Mouse (Mus musculus) ES-Bruce4 (cell line): ENCODE measurements at regions not wholly inside any gene's neighbourhood (a gene's known extent, or its start where the extent isn't known, plus 50 kb on each side); places are given as distances from the start of the nearest gene placed in this dataset.

Source experiments
- H3K27ac ChIP-seq: 2 replicates; pipeline ENCODE4 v1.5.1; 2012; ENCODE audit warnings: low read length, inconsistent platforms; ENCODE audit not compliant: insufficient read depth
- H3K27me3 ChIP-seq: 2 replicates; pipeline ENCODE4 v1.6.1; 2012; ENCODE audit warnings: mild to moderate bottlenecking, low read length, inconsistent platforms; ENCODE audit not compliant: control insufficient read depth, poor library complexity, insufficient read depth, severe bottlenecking
- H3K36me3 ChIP-seq: 2 replicates; pipeline ENCODE4 v1.6.1; 2012; ENCODE audit warnings: inconsistent platforms, mild to moderate bottlenecking, low read length, moderate library complexity; ENCODE audit not compliant: control insufficient read depth, poor library complexity, insufficient read depth, severe bottlenecking
- H3K4me1 ChIP-seq: one replicate; pipeline ENCODE4 v1.8.1; 2011; ENCODE audit warnings: low read length; ENCODE audit not compliant: control insufficient read depth, insufficient read depth
- H3K4me3 ChIP-seq: 2 replicates; pipeline ENCODE4 v1.5.1; 2011; ENCODE audit warnings: low read depth, mild to moderate bottlenecking, low read length
- H3K9ac ChIP-seq: 2 replicates; pipeline ENCODE4 v1.6.1; 2012; ENCODE audit warnings: low read depth, mild to moderate bottlenecking, inconsistent platforms; ENCODE audit not compliant: poor library complexity, severe bottlenecking
- H3K9me3 ChIP-seq: replicated peaks from 2 replicates; pipeline ENCODE4 v1.6.1; 2012; ENCODE audit warnings: mild to moderate bottlenecking, low read length, inconsistent platforms; ENCODE audit not compliant: control insufficient read depth, poor library complexity, insufficient read depth, severe bottlenecking
- CTCF ChIP-seq: IDR thresholded peaks from one replicate; pipeline ENCODE4 v1.8.1; 2011; ENCODE audit warnings: low read depth, low read length
- EP300 ChIP-seq: IDR thresholded peaks from 2 replicates; pipeline ENCODE4 v1.6.1; 2011; ENCODE audit warnings: low read depth, low read length; ENCODE audit not compliant: insufficient read depth
- POLR2A ChIP-seq: IDR thresholded peaks from one replicate; pipeline ENCODE4 v1.8.1; 2011; ENCODE audit warnings: low read length; ENCODE audit not compliant: insufficient read depth

DNA sequence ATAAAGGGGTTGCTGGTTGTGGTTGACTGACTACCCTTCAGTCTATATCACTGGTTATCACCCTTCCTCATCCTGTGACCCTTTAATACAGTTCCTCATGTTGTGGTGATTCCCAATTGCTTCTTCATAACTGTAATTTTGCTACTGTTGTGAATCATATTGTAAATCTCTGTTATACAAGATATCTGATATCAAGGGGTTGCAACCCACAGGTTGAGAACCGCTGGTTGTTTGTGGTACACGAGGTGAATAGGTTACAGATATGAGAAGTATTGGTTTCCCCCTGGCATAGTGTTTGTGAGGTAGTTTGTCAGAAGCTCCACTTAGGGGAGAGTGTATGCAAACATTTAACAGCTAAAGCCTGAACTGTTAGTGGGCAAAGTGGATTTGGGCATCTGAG, 58.9 kb upstream of the Foxn3 start:
- H3K9me3 ChIP-seq = peaks cover 4% of the 10 kb centered on the region; the same call in 1 of the 2 replicates
- no peak overlapping the region for H3K27ac ChIP-seq
- no peaks in the 10 kb centered on the region for H3K36me3 ChIP-seq
- no peak overlapping the region for H3K4me3 ChIP-seq
- no peaks in the 10 kb centered on the region; the same call in 1 of the 2 replicates for H3K27me3 ChIP-seq
- H3K9ac ChIP-seq = no peak overlapping the region
- no peak for TF ChIP-seq CTCF
- no peaks in the 10 kb centered on the region for H3K4me1 ChIP-seq

DNA sequence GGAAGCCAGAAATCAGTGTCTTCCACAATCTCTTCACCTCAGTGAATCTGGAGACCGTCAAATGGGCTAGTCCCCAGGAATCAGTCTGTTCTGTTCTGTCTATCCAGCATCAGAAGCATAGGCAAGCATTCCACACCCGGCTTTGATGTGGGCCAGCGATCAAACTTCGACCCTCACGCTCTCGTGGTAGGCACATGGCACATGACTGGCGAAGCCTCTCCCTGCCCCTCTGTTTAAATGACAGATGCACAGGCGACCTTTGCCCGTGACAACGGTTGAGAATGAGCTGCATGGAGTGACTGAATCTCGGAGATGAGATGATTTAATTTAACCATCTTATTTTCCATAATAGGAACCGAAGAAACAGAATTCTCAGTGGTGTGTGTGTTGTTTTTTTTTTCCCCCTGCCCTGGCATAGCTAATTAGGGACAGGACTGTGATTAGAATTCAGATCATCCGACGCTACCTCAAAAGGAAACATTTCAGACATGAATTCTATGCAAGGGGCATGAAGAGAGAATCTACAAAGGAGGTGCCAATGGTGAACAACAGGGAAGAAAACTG, 53.9 kb upstream of the Foxn3 start:
- 0 out of 2 replicates have a peak, but pooled peaks cover 1% of the 10 kb centered on the region for H3K27me3 ChIP-seq
- TF ChIP-seq POLR2A (no peak), EP300 (no peak), CTCF (no peak)
- no peak overlapping the region for H3K4me3 ChIP-seq
- H3K4me1 ChIP-seq = no peaks in the 10 kb centered on the region
- peaks cover 4% of the 10 kb centered on the region; the same call in 1 of the 2 replicates for H3K9me3 ChIP-seq
- no peaks in the 10 kb centered on the region for H3K36me3 ChIP-seq
- H3K27ac ChIP-seq = no peak overlapping the region
- no peak overlapping the region for H3K9ac ChIP-seq

DNA sequence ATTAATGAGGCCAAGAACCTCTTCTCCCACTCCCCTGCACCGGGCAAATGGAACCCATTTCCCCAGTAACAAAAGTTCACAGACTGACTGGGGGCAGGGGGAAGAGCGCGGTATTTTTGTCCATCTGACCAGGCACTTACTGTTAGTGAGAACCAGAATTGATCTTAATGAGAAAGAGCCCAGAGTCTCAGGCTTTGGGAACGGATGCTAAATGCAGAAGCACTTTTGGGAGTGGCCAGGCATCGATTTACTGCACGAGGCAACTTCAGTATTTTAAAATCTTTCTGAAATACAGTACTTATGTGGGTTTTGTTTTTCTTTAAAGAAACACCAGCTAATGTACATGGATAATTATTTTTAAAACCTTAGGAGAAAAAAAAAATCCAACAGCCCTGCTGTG, 51.0 kb upstream of the Foxn3 start:
- 0 out of 2 replicates have a peak, but pooled peaks cover 1% of the 10 kb centered on the region for H3K27me3 ChIP-seq
- H3K9me3 ChIP-seq = no peaks in the 10 kb centered on the region
- no peaks in the 10 kb centered on the region for H3K4me1 ChIP-seq
- no peak overlapping the region for H3K4me3 ChIP-seq
- no peak overlapping the region for H3K27ac ChIP-seq
- H3K36me3 ChIP-seq = no peaks in the 10 kb centered on the region
- no peak for TF ChIP-seq POLR2A
- no peak for TF ChIP-seq EP300
- no peak for TF ChIP-seq CTCF
- no peak overlapping the region for H3K9ac ChIP-seq
